Mouse (Mus musculus) ES-E14 (cell line): ENCODE measurements around the gene Dbn1.

Source experiments
- CHD2 ChIP-seq: IDR thresholded peaks from 2 replicates; pipeline ENCODE4 v1.6.1; 2014; ENCODE audit warnings: mild to moderate bottlenecking, low read depth, low read length, inconsistent platforms
- HCFC1 ChIP-seq: IDR thresholded peaks from 2 replicates; pipeline ENCODE4 v1.6.1; 2012; ENCODE audit warnings: low read length, inconsistent platforms, borderline replicate concordance; ENCODE audit not compliant: insufficient read depth
- MAFK ChIP-seq: IDR thresholded peaks from 2 replicates; pipeline ENCODE4 v1.6.1; 2014; ENCODE audit warnings: mild to moderate bottlenecking, low read depth, low read length, inconsistent platforms; ENCODE audit not compliant: insufficient read depth
- ZNF384 ChIP-seq: IDR thresholded peaks from 2 replicates; pipeline ENCODE4 v1.6.1; 2012; ENCODE audit warnings: low read depth, low read length, inconsistent platforms

- TF ChIP-seq MAFK (no peak), HCFC1 (no peak), ZNF384 (no peak), CHD2 (no peak)
Measured at GRCm38 (mm10) chr13:55447543-55447943, 40.4 kb downstream of the Dbn1 start.
